Comparison of ENCODE assay signal across 22 mouse cellular contexts in the genomic region with DNA sequence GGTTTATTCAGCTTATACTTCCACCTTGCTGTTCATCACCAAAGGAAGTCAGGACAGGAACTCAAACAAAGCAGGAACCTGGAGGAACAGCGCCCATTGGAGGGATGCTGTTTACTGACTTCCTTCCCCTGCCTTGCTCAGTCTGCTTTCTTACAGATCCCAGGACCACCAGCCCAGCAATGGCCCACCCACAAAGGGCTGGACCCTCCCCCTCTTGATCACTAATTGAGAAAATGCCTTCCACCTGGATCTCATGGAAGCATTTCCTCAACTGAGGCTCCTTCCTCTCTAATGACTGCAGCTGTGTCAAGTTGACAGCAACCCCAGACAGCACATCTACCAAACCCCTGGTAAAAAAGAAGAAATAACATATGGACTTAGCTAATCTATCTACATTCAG.
DNase-seq lines count a peak whose midpoint lies in the region; ATAC-seq lines count a peak whose summit lies in the region.
"Had no signal": no experiment of that assay in that cellular context is flagged by ENCODE, and none has a peak within 500 bp of the region (broad histone marks: within the 10 kb centered on the region; RNA-seq: fewer than 3 reads in every experiment).

No protein-coding gene starts in this region.

- H3K9ac ChIP-seq in embryonic facial prominence, embryonic 11.5 days (replicated peaks; ENCODE audit: low read length): no peak overlapping the region
- H3K9ac ChIP-seq: forebrain, embryonic 13.5 days; forebrain, postnatal 0 days; hindbrain, embryonic 13.5 days had no signal

- ATAC-seq in embryonic facial prominence, embryonic 11.5 days (replicated peaks; ENCODE audit: insufficient number of reproducible peaks, low FRiP score, low TSS enrichment, low read depth): no peak
- ATAC-seq: activated CD4-positive, CD25-positive, alpha-beta regulatory T cell, adult 4 months; forebrain, embryonic 13.5 days; forebrain, postnatal 0 days; hindbrain, postnatal 0 days; Patski had no signal

- DNase-seq in heart, adult 11 months: peak; percentile 58
- DNase-seq in heart, adult 9 months (ENCODE audit: low spot score in 2 of 2): no peak
- peak; percentile 57 for DNase-seq in embryo, embryonic 10.5 days (ENCODE audit: low spot score)
- DNase-seq in embryonic facial prominence, embryonic 11.5 days (ENCODE audit: low spot score): peak; percentile 79
- DNase-seq in limb, embryonic 10.5 days (ENCODE audit: low spot score): peak; percentile 78
- DNase-seq in right cerebral cortex, postnatal 14 days: no peak
- no peak for DNase-seq in gastrocnemius, postnatal 25 days
- no peak for DNase-seq in lung, postnatal 25 days (ENCODE audit: low spot score)
- DNase-seq: adrenal gland, postnatal 14 days; cerebellum, adult 11-12 months; cerebellum, adult 9-10 months; cerebellum, postnatal 25 days; forebrain, postnatal 0 days; gastrocnemius, postnatal 10 days; heart, postnatal 14 days; kidney, adult 11 months had no signal

- H3K27me3 ChIP-seq in embryonic facial prominence, embryonic 11.5 days (ENCODE audit: control insufficient read depth, insufficient read depth, low read length): no peaks in the 10 kb centered on the region
- H3K27me3 ChIP-seq in limb, embryonic 10.5 days (ENCODE audit: low read depth, poor library complexity, severe bottlenecking): no peaks in the 10 kb centered on the region
- H3K27me3 ChIP-seq: CH12.LX; forebrain, embryonic 13.5 days; hindbrain, embryonic 13.5 days; Patski had no signal

- H3K4me2 ChIP-seq in embryonic facial prominence, embryonic 11.5 days (ENCODE audit: low read depth, low read length): no peak overlapping the region
- H3K4me2 ChIP-seq: forebrain, embryonic 13.5 days; hindbrain, embryonic 13.5 days had no signal

- no peaks in the 10 kb centered on the region for H3K9me3 ChIP-seq in embryonic facial prominence, embryonic 11.5 days (replicated peaks; ENCODE audit: control insufficient read depth, low read length)
- no peaks in the 10 kb centered on the region for H3K9me3 ChIP-seq in limb, embryonic 10.5 days (replicated peaks)
- H3K9me3 ChIP-seq: forebrain, embryonic 13.5 days; hindbrain, embryonic 13.5 days had no signal

- H3K27ac ChIP-seq in embryonic facial prominence, embryonic 11.5 days (replicated peaks; ENCODE audit: low read depth, low read length): no peak overlapping the region; the same call in 1 of the 2 replicates
- H3K27ac ChIP-seq in limb, embryonic 10.5 days: peak overlapping the region; percentile 73
- H3K27ac ChIP-seq: forebrain, embryonic 13.5 days; hindbrain, embryonic 13.5 days; hindbrain, postnatal 0 days had no signal

- no peaks in the 10 kb centered on the region for H3K4me1 ChIP-seq in embryonic facial prominence, embryonic 11.5 days (ENCODE audit: control insufficient read depth, insufficient read depth, low read length)
- H3K4me1 ChIP-seq in limb, embryonic 10.5 days: peaks cover 43% of the 10 kb centered on the region

- H3K4me3 ChIP-seq in embryonic facial prominence, embryonic 11.5 days (ENCODE audit: low read depth, low read length): no peak overlapping the region
- H3K4me3 ChIP-seq in limb, embryonic 10.5 days: no peak overlapping the region
- H3K4me3 ChIP-seq: forebrain, embryonic 13.5 days; hindbrain, embryonic 13.5 days had no signal

- no peaks in the 10 kb centered on the region for H3K36me3 ChIP-seq in embryonic facial prominence, embryonic 11.5 days (replicated peaks; ENCODE audit: control insufficient read depth, insufficient read depth, low read depth, low read length)
- peaks cover 4% of the 10 kb centered on the region; the same call in 1 of the 2 replicates for H3K36me3 ChIP-seq in limb, embryonic 10.5 days
- H3K36me3 ChIP-seq: hindbrain, embryonic 13.5 days had no signal

- WGBS in embryonic facial prominence, embryonic 11.5 days: 31% methylated on average over 1 of the region's 1 CpGs
- 47% methylated on average over 1 of the region's 1 CpGs for WGBS in limb, embryonic 10.5 days

Comparison
In these comparisons a context has a peak if more than half of its experiments do, and no peak if none do; other contexts are left out.
1. DNase-seq: peak in heart, adult 11 months (single experiment), embryo, embryonic 10.5 days (single experiment), embryonic facial prominence, embryonic 11.5 days (single experiment) and limb, embryonic 10.5 days (single experiment); none in heart, adult 9 months (0 of 2), right cerebral cortex, postnatal 14 days (single experiment), gastrocnemius, postnatal 25 days (single experiment) and lung, postnatal 25 days (single experiment).